Mouse (Mus musculus): ENCODE data around the gene Lrp6.

DNA sequence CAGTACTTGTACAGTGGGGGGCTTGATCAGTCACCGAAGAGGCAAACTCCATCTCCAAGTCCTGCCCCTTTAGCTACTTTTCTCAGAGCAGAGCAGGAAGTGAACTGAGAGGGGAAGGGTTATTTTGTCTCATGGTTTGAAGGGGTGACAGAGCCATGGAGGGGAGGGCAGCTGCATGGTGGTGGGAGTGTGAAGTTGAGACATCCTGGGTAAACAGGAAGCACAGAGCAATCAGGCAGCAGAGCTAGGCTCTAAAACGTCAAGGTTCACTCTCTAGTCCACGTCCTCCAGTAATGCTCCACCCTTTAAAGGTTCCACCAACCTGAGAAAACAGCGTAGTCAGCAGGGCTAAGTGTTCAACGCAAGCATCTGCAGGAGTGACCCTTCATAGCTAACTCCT is 129.8 kb downstream of the Lrp6 start:
- no peak for TF ChIP-seq TAL1 (IDR thresholded peaks at IDR 0.05; ENCODE audit: low read length)
- no peak for TF ChIP-seq GATA1 (IDR thresholded peaks at IDR 0.05; ENCODE audit: low read length)

All from erythroblast, embryonic 14.5 days (primary cell).